Mouse (Mus musculus) liver, embryonic 13.5 days (tissue): ENCODE data around the gene Pkn2. TPM values are rescaled to one million over a fixed set of nuclear protein-coding genes. Genes with fewer than 3 reads are reported as not detected.

ENCODE experiments used
- ATAC-seq: fragments of 200-750 bp; cut with Nextera tagmentation; 2 replicates; pipeline ENCODE4 v1.8.0; 2017; ENCODE audit warnings: low read depth, mild to moderate bottlenecking, moderate number of reproducible peaks, moderate library complexity
- DNase-seq: peaks from one replicate; pipeline ENCODE4 v3.0.0; 2022
- H3K27ac ChIP-seq: fragments of 300-500 bp; sonication (generic); 2 replicates; pipeline ENCODE4 v1.5.1; 2015; ENCODE audit warnings: moderate library complexity, mild to moderate bottlenecking, inconsistent platforms
- H3K27me3 ChIP-seq: fragments of 300-500 bp; sonication (generic); 2 replicates; pipeline ENCODE4 v1.6.1; 2015; ENCODE audit warnings: mild to moderate bottlenecking, inconsistent platforms
- H3K36me3 ChIP-seq: fragments of 300-500 bp; sonication (generic); 2 replicates; pipeline ENCODE4 v1.6.1; 2015; ENCODE audit warnings: mild to moderate bottlenecking, inconsistent platforms
- H3K4me1 ChIP-seq: fragments of 300-500 bp; sonication (generic); replicated peaks from 2 replicates; pipeline ENCODE4 v1.6.1; 2015; ENCODE audit warnings: inconsistent platforms
- H3K4me2 ChIP-seq: fragments of 300-500 bp; sonication (generic); 2 replicates; pipeline ENCODE4 v1.6.1; 2015; ENCODE audit warnings: inconsistent platforms, mild to moderate bottlenecking, moderate library complexity
- H3K4me3 ChIP-seq: fragments of 300-500 bp; sonication (generic); replicated peaks from 2 replicates; pipeline ENCODE4 v1.5.1; 2015; ENCODE audit warnings: mild to moderate bottlenecking, inconsistent platforms
- H3K9ac ChIP-seq: fragments of 300-500 bp; sonication (generic); 2 replicates; pipeline ENCODE4 v1.6.1; 2015; ENCODE audit warnings: mild to moderate bottlenecking, inconsistent platforms
- H3K9me3 ChIP-seq: fragments of 300-500 bp; sonication (generic); replicated peaks from 2 replicates; pipeline ENCODE4 v1.6.1; 2016; ENCODE audit warnings: inconsistent platforms
- WGBS: fragments of 180-500 bp; shearing (Covaris S2); methylation state at CpG from one replicate; pipeline ENCODE4 v1.1.7; 2015; ENCODE audit not compliant: insufficient replicate concordance; 5-methylcytosine and 5-hydroxymethylcytosine counted together
- polyA plus RNA-seq: library from polyadenylated mRNA; unstranded; fragments of >200 nt; fragmentation: Nextera tagmentation; extraction: Ambion mirVana; gene quantifications from 2 replicates; pipeline ENCODE4 v1.2.1, GENCODE M21; 2015

Gene Pkn2
- polyA plus RNA-seq, 1 experiment from 2014 or later: 34.9 TPM

DNA sequence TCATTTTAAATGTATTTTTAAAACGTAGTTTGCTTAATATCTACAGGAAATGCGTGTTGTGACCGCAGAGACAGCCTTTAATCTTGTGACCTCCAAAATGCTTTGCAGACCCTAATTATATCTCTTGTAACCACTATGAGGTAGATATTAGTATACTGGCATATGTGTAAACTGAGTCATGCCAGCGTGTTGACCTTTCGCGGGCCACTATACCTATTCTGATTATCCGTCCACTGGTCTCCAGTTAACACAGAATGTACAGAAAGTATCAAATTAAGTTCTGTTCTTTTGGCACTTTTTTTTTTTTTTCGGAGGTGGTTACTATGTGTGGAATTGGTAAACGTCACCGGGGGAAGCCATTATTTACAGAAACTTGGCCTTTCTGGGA is 116.0 kb downstream of the Pkn2 start:
- DNase-seq (no peak), ATAC-seq (no peak)
- Histone ChIP-seq H3K4me3 (peak overlapping the region; percentile 88), H3K27ac (peak overlapping the region; percentile 89), H3K27me3 (no peaks in the 10 kb centered on the region), H3K4me1 (peaks cover 48% of the 10 kb centered on the region), H3K4me2 (peak overlapping the region; percentile 84), H3K9me3 (no peaks in the 10 kb centered on the region), H3K9ac (peak overlapping the region; percentile 93), H3K36me3 (peaks cover 7% of the 10 kb centered on the region; the same call in 1 of the 2 replicates)
- 9% methylated on average over 10 of the region's 10 CpGs for WGBS

- ATAC-seq: peak; percentile 99
- Histone ChIP-seq H3K4me3 (peak within 1 kb of the TSS; percentile 88), H3K4me2 (peak within 1 kb of the TSS; percentile 84), H3K27me3 (no peaks in the 10 kb centered on the region), H3K9me3 (no peaks in the 10 kb centered on the region), H3K9ac (peak within 1 kb of the TSS; percentile 93), H3K36me3 (peaks cover 6% of the 10 kb centered on the region; the same call in 1 of the 2 replicates), H3K4me1 (peaks cover 42% of the 10 kb centered on the region), H3K27ac (peak within 1 kb of the TSS; percentile 89)
- DNase-seq: peak; percentile 82
- under 1% methylated on average over 64 of the region's 64 CpGs for WGBS
These were observed 116.6 kb downstream of the Pkn2 start, which contains the start of gene Gtf2b for GRCm38 (mm10) chr3:142764995-142765777. Gene Gtf2b, plus strand, starts transcription at chr3:142765045.

- 71% methylated on average over 6 of the region's 6 CpGs for WGBS
- Histone ChIP-seq H3K27ac (no peak overlapping the region), H3K9ac (no peak overlapping the region), H3K36me3 (no peaks in the 10 kb centered on the region), H3K4me2 (no peak overlapping the region), H3K27me3 (no peaks in the 10 kb centered on the region; the same call in 1 of the 2 replicates), H3K4me3 (no peak overlapping the region), H3K9me3 (no peaks in the 10 kb centered on the region), H3K4me1 (peaks cover 28% of the 10 kb centered on the region)
- no peak for ATAC-seq
- DNase-seq: no peak
These were observed 121.4 kb downstream of the Pkn2 start for GRCm38 (mm10) chr3:142760356-142760755.

DNA sequence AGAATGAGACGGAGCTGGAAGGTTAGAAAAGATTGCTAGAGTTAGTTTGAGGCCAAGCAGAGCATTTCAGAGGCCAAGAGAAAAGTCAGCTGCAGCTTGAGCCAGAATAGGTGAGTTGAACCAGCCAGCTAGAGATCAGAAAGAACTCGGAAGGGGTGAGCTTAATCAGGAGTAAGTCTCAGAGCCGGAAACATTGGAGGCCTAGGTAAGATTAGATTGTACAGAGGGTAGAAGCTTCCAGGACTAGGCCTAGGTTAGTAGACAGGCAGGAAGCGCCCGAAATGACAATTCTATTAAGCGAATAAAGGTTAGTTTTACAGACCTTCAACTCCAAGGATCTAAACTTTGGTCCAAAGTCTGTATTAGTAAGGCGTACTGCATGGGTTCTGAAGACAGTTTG is 123.2 kb downstream of the Pkn2 start:
- H3K4me1 ChIP-seq: peaks cover 20% of the 10 kb centered on the region
- no peak overlapping the region for H3K4me3 ChIP-seq
- no peaks in the 10 kb centered on the region for H3K36me3 ChIP-seq
- no peak overlapping the region for H3K27ac ChIP-seq
- DNase-seq (no peak), ATAC-seq (no peak)
- 69% methylated on average over 7 of the region's 7 CpGs for WGBS
- no peak overlapping the region for H3K9ac ChIP-seq
- H3K4me2 ChIP-seq: no peak overlapping the region
- H3K9me3 ChIP-seq: no peaks in the 10 kb centered on the region
- H3K27me3 ChIP-seq: no peaks in the 10 kb centered on the region; the same call in 1 of the 2 replicates

DNA sequence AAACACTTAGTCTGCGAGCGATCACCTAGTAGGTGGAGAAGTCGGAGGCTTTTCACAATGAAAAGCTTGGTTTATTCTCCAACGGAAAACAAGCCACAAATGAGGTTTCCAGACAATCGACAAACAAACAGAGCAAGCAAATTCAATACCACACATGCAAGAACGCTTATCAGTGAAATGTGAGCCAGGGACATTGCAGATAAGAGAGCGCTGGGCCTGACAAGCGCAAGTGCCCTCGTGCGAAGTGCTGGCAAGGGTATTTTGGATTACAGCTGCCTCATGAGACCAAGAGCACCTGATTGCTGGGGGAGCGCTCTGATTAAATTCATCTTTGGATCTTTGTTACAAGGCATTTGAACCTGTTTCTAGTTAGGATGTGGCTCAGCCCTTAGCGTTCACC is 124.0 kb downstream of the Pkn2 start:
- peak; percentile 50 for DNase-seq
- H3K27me3 ChIP-seq: no peaks in the 10 kb centered on the region; the same call in 1 of the 2 replicates
- H3K4me1 ChIP-seq: peaks cover 20% of the 10 kb centered on the region
- H3K9ac ChIP-seq: no peak overlapping the region
- 12% methylated on average over 12 of the region's 12 CpGs for WGBS
- no peak overlapping the region for H3K4me3 ChIP-seq
- peak overlapping the region; percentile 39 for H3K4me2 ChIP-seq
- H3K36me3 ChIP-seq: no peaks in the 10 kb centered on the region
- H3K27ac ChIP-seq: no peak overlapping the region
- no peaks in the 10 kb centered on the region for H3K9me3 ChIP-seq
- ATAC-seq: peak; percentile 84

DNA sequence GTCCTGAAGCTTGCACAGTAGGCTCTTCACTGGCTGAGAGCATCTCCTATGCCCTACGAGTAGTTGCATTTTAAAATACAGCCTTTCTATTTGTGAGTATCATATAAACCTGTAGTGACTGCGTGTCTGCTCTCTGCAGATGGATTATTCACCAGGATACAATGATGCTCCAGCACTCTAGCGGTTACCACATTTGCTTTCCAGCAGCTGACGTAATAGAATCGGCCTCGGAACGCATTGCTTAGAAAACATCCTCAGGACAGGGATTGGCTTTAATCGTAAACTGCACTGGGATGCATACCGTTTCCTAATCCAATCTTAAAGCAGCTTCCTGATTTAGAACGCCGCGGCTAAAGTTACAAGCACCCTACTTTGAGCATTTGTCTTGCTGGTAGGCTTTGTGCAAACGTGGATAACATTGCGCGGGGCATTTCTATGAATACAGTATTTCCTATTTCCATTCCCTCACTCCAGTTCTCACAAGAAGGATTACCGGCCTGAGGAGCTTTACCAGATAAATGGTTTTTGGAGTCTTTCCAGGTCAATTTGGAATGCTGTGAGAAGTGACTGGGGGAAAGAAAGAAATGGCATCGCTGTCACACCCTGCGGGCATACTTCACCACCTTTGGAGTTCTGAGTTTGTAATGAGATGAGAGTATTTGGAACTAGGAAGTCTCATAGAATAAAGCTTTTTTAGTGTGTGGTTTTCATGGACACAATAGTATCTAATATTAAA is 126.5 kb downstream of the Pkn2 start:
- no peak overlapping the region for H3K9ac ChIP-seq
- peaks cover 20% of the 10 kb centered on the region for H3K4me1 ChIP-seq
- H3K27me3 ChIP-seq: no peaks in the 10 kb centered on the region; the same call in 1 of the 2 replicates
- DNase-seq (no peak), ATAC-seq (no peak)
- H3K9me3 ChIP-seq: no peaks in the 10 kb centered on the region
- 83% methylated on average over 18 of the region's 18 CpGs for WGBS
- H3K4me3 ChIP-seq: no peak overlapping the region
- no peak overlapping the region for H3K27ac ChIP-seq
- H3K4me2 ChIP-seq: no peak overlapping the region
- H3K36me3 ChIP-seq: no peaks in the 10 kb centered on the region

DNA sequence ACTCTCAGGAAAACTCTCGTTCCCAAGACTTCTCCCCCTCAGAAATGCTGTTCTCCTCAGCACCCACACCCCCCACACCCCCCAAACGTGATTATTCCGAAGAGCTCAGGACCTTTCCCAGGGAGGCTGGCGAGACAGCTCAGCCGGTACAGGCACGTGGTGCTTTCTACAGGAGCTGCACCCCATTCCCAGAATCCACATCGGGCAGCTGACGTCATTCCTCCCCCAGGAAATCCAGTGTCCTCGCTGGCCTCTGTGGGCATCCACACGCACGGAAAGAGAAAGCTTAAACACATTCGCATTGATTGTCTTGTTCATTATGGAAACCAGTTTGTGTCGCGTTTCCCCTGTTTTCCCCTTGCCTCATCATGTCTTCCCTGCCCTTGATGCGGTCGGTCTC is 132.7 kb downstream of the Pkn2 start:
- Histone ChIP-seq H3K36me3 (no peaks in the 10 kb centered on the region), H3K27ac (no peak overlapping the region; the same call in 1 of the 2 replicates), H3K27me3 (no peaks in the 10 kb centered on the region), H3K4me3 (no peak overlapping the region), H3K9ac (no peak overlapping the region), H3K9me3 (no peaks in the 10 kb centered on the region), H3K4me1 (peaks cover 3% of the 10 kb centered on the region; the same call in 1 of the 2 replicates), H3K4me2 (no peak overlapping the region)
- 78% methylated on average over 16 of the region's 16 CpGs for WGBS
- ATAC-seq (no peak), DNase-seq (no peak)

- Histone ChIP-seq H3K27ac (peak overlapping the region; percentile 45), H3K27me3 (no peaks in the 10 kb centered on the region), H3K4me2 (no peak overlapping the region), H3K9ac (no peak overlapping the region), H3K4me3 (no peak overlapping the region), H3K36me3 (no peaks in the 10 kb centered on the region), H3K9me3 (no peaks in the 10 kb centered on the region), H3K4me1 (peaks cover 3% of the 10 kb centered on the region; the same call in 1 of the 2 replicates)
- 91% methylated on average over 7 of the region's 7 CpGs for WGBS
- ATAC-seq (0 out of 2 replicates have a peak, but pooled peaks have one; percentile 27), DNase-seq (no peak)
These were observed 134.1 kb downstream of the Pkn2 start for GRCm38 (mm10) chr3:142747673-142748072.

DNA sequence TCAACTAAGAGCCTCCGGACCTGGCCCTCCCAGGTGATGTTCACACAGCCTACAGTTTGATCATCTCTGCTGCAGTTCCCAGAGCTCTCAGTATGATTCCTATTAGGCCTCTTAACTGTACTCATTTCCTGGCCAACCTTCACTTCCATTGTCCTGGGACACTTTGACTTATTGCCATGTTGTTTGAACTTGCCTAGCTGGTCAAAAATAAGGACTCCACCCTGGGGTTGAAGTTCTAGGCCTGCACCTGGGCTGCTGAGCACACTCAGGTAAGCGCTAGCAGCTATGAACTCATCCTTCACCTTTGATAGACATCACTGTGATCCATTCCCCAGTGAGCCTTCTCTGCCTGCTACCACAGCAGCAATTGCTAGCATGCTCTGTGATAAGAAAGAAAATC is 136.7 kb downstream of the Pkn2 start:
- Histone ChIP-seq H3K4me3 (no peak overlapping the region), H3K9ac (no peak overlapping the region), H3K36me3 (no peaks in the 10 kb centered on the region), H3K4me2 (no peak overlapping the region), H3K4me1 (peaks cover 3% of the 10 kb centered on the region; the same call in 1 of the 2 replicates), H3K9me3 (no peaks in the 10 kb centered on the region), H3K27ac (no peak overlapping the region), H3K27me3 (no peaks in the 10 kb centered on the region)
- ATAC-seq (no peak), DNase-seq (no peak)
- WGBS: 79% methylated on average over 2 of the region's 2 CpGs

DNA sequence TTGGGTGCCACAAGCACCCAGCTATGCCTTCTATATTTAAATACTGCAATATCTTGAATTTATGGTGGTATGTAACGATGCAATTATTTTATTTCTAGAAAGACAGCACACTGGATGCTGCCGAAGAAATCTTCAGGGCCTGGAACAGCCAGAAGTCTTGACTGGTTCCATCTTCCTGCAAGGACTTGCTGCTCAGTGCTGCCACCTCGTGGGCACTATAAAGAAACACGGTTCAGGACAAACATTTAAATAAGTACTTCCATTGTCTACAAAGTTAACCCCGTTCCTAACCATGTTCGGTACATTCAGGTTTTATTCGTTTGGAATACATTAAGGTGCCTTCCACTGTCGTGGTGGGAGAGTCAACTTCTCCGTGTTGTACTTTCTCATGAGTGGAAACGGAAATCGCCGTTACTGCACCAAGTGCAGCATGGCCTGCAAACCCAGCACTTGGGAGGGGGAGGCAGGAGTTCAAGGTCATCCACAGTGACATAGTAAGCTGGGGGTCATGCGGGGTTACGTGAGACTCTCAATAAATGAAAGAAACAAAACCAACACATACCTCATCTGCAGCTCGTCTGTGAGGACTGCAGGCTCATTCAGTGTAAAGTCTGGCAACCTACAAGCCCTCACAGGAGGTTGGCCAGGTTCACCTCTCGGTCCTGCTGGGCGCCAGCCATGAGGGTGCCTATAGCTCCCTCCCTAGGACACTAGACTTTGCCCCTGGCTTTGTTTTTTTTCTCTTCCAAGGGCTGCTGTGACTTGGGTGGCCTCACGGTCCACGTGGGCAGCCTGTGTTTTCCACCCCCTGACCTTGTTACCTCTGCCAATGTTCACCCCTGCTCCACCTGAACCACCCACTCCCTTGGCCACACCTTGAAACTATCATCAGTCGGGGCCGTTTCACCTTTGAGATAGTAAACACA is 137.6 kb downstream of the Pkn2 start:
- 49% methylated on average over 21 of the region's 21 CpGs for WGBS

More for the DNA sequence above, 137.6 kb downstream of the Pkn2 start:
- Histone ChIP-seq H3K36me3 (no peaks in the 10 kb centered on the region), H3K9ac (no peak overlapping the region), H3K4me1 (peaks cover 3% of the 10 kb centered on the region; the same call in 1 of the 2 replicates), H3K4me3 (no peak overlapping the region), H3K27me3 (no peaks in the 10 kb centered on the region), H3K9me3 (no peaks in the 10 kb centered on the region), H3K4me2 (0 out of 2 replicates have a peak overlapping the region, but pooled peaks have one; percentile 8), H3K27ac (peak overlapping the region; percentile 34; the same call in 1 of the 2 replicates)
- peak; percentile 63 for ATAC-seq
- peak; percentile 14 for DNase-seq
